Mouse (Mus musculus) forebrain, postnatal 0 days (tissue): Measurements from ENCODE around the gene Prkar2b. TPM values are rescaled to one million over a fixed set of nuclear protein-coding genes. Genes with fewer than 3 reads are reported as not detected.

ENCODE experiments used
- ATAC-seq: fragments of 200-750 bp; cut with Nextera tagmentation; 2 replicates; pipeline ENCODE4 v1.8.0; 2017; ENCODE audit warnings: mild to moderate bottlenecking, moderate library complexity
- DNase-seq: peaks from one replicate; pipeline ENCODE4 v3.0.0-alpha.2; 2015
- H3K27ac ChIP-seq: fragments of 300-500 bp; sonication (generic); 2 replicates; pipeline ENCODE4 v1.5.1; 2014; ENCODE audit warnings: low read depth, mild to moderate bottlenecking, antibody characterized with exemption, low read length, moderate library complexity, mixed read lengths
- H3K27me3 ChIP-seq: fragments of 300-500 bp; sonication (generic); 2 replicates; pipeline ENCODE4 v1.6.1; 2014; ENCODE audit warnings: mild to moderate bottlenecking, low read length, mixed read lengths; ENCODE audit not compliant: insufficient read depth
- H3K36me3 ChIP-seq: fragments of 300-500 bp; sonication (generic); 2 replicates; pipeline ENCODE4 v1.6.1; 2014; ENCODE audit warnings: mild to moderate bottlenecking, moderate library complexity; ENCODE audit not compliant: insufficient read depth
- H3K4me1 ChIP-seq: fragments of 300-500 bp; sonication (generic); 2 replicates; pipeline ENCODE4 v1.6.1; 2014; ENCODE audit warnings: antibody characterized with exemption; ENCODE audit not compliant: insufficient read depth
- H3K4me2 ChIP-seq: fragments of 300-500 bp; sonication (generic); 2 replicates; pipeline ENCODE4 v1.6.1; 2014; ENCODE audit warnings: low read depth, mild to moderate bottlenecking, moderate library complexity
- H3K4me3 ChIP-seq: fragments of 300-500 bp; sonication (generic); 2 replicates; pipeline ENCODE4 v1.5.1; 2014; ENCODE audit warnings: low read depth, low read length, mixed read lengths
- H3K9ac ChIP-seq: fragments of 300-500 bp; sonication (generic); 2 replicates; pipeline ENCODE4 v1.6.1; 2014; ENCODE audit warnings: mild to moderate bottlenecking
- H3K9me3 ChIP-seq: fragments of 300-500 bp; sonication (generic); 2 replicates; pipeline ENCODE4 v1.6.1; 2016; ENCODE audit warnings: low read length
- CTCF ChIP-seq: sonication (generic); IDR thresholded peaks from 2 replicates; pipeline ENCODE4 v1.5.1; 2016; ENCODE audit warnings: antibody characterized with exemption, control low read depth, low read depth
- whole genome bisulfite sequencing: fragments of 180-500 bp; shearing (Covaris S2); extraction: QIAGEN DNeasy Blood & Tissue Kit; methylation state at CpG from one replicate; pipeline ENCODE4 v1.1.7; 2014; 5-methylcytosine and 5-hydroxymethylcytosine counted together
- polyA plus RNA-seq: library from polyadenylated mRNA; unstranded; fragments of >200 nt; fragmentation: Nextera tagmentation; extraction: Ambion mirVana; gene quantifications from 2 replicates; pipeline ENCODE4 v1.2.1, GENCODE M21; 2015
- total RNA-seq: library from RNA; depleted of rRNA; stranded (reverse); fragments of >200 nt; gene quantifications from 2 replicates; pipeline ENCODE4 v1.2.3, GENCODE M21; 2014

Prkar2b gene
- total and polyA plus RNA-seq, 2 experiments from 2014 or later: 129 to 215 TPM

- Histone ChIP-seq H3K4me2 (no peak overlapping the region), H3K4me1 (no peaks in the 10 kb centered on the region), H3K27me3 (no peaks in the 10 kb centered on the region), H3K27ac (no peak overlapping the region), H3K36me3 (no peaks in the 10 kb centered on the region), H3K4me3 (no peak overlapping the region), H3K9ac (no peak overlapping the region), H3K9me3 (no peaks in the 10 kb centered on the region)
- TF ChIP-seq CTCF: no peak
- ATAC-seq: no peak
- no peak for DNase-seq
- WGBS: 20% methylated on average over 8 of the region's 8 CpGs
These were observed 51.7 kb downstream of the Prkar2b start for GRCm38 (mm10) chr12:32009267-32009984.

- ATAC-seq (no peak), DNase-seq (no peak)
- H3K9ac ChIP-seq: no peak overlapping the region
- H3K36me3 ChIP-seq: no peaks in the 10 kb centered on the region
- H3K27me3 ChIP-seq: no peaks in the 10 kb centered on the region
- H3K4me3 ChIP-seq: no peak overlapping the region
- no peaks in the 10 kb centered on the region for H3K9me3 ChIP-seq
- no peak overlapping the region for H3K4me2 ChIP-seq
- no peaks in the 10 kb centered on the region for H3K4me1 ChIP-seq
- TF ChIP-seq CTCF: no peak
- H3K27ac ChIP-seq: no peak overlapping the region
- 70% methylated on average over 5 of the region's 5 CpGs for WGBS
These were observed 52.4 kb downstream of the Prkar2b start for GRCm38 (mm10) chr12:32008728-32009127.

- Histone ChIP-seq H3K4me3 (no peak overlapping the region), H3K36me3 (no peaks in the 10 kb centered on the region), H3K4me2 (no peak overlapping the region), H3K27ac (no peak overlapping the region), H3K27me3 (no peaks in the 10 kb centered on the region), H3K9ac (no peak overlapping the region), H3K9me3 (no peaks in the 10 kb centered on the region), H3K4me1 (no peaks in the 10 kb centered on the region)
- DNase-seq (no peak), ATAC-seq (no peak)
- 84% methylated on average over 4 of the region's 4 CpGs for WGBS
- no peak for TF ChIP-seq CTCF
These were observed 53.5 kb downstream of the Prkar2b start for GRCm38 (mm10) chr12:32007646-32008045.

GRCm38 (mm10) chr12:32007040-32007439 lies 54.1 kb downstream of the Prkar2b start:
- Histone ChIP-seq H3K36me3 (no peaks in the 10 kb centered on the region), H3K27ac (no peak overlapping the region), H3K4me1 (no peaks in the 10 kb centered on the region), H3K4me2 (no peak overlapping the region), H3K4me3 (no peak overlapping the region), H3K9ac (no peak overlapping the region), H3K27me3 (no peaks in the 10 kb centered on the region), H3K9me3 (no peaks in the 10 kb centered on the region)
- ATAC-seq (no peak), DNase-seq (no peak)
- TF ChIP-seq CTCF: no peak
- WGBS: 91% methylated on average over 8 of the region's 8 CpGs

GRCm38 (mm10) chr12:32006391-32006929 lies 54.6 kb downstream of the Prkar2b start:
- H3K9me3 ChIP-seq: no peaks in the 10 kb centered on the region
- no peaks in the 10 kb centered on the region for H3K27me3 ChIP-seq
- no peaks in the 10 kb centered on the region for H3K36me3 ChIP-seq
- H3K4me1 ChIP-seq: no peaks in the 10 kb centered on the region
- no peak overlapping the region for H3K4me2 ChIP-seq
- DNase-seq: no peak
- TF ChIP-seq CTCF: no peak
- H3K4me3 ChIP-seq: no peak overlapping the region
- no peak overlapping the region for H3K27ac ChIP-seq
- H3K9ac ChIP-seq: no peak overlapping the region
- WGBS: 90% methylated on average over 10 of the region's 10 CpGs
- no peak for ATAC-seq

GRCm38 (mm10) chr12:32000464-32000863 lies 60.6 kb downstream of the Prkar2b start:
- no peak for ATAC-seq
- no peak for TF ChIP-seq CTCF
- H3K4me3 ChIP-seq: no peak overlapping the region
- no peak for DNase-seq
- no peak overlapping the region for H3K9ac ChIP-seq
- H3K36me3 ChIP-seq: no peaks in the 10 kb centered on the region
- H3K27me3 ChIP-seq: no peaks in the 10 kb centered on the region
- H3K27ac ChIP-seq: no peak overlapping the region
- 0 out of 2 replicates have a peak, but pooled peaks cover 7% of the 10 kb centered on the region for H3K4me1 ChIP-seq
- WGBS: 88% methylated on average over 7 of the region's 7 CpGs
- no peaks in the 10 kb centered on the region for H3K9me3 ChIP-seq
- H3K4me2 ChIP-seq: no peak overlapping the region

GRCm38 (mm10) chr12:31998706-31999105 lies 62.4 kb downstream of the Prkar2b start:
- H3K36me3 ChIP-seq: no peaks in the 10 kb centered on the region
- no peak overlapping the region for H3K4me3 ChIP-seq
- 59% methylated on average over 5 of the region's 5 CpGs for WGBS
- H3K4me2 ChIP-seq: no peak overlapping the region
- DNase-seq: peak; percentile 60
- peak; percentile 93 for ATAC-seq
- H3K9ac ChIP-seq: no peak overlapping the region
- TF ChIP-seq CTCF: no peak
- no peaks in the 10 kb centered on the region for H3K9me3 ChIP-seq
- H3K4me1 ChIP-seq: 0 out of 2 replicates have a peak, but pooled peaks cover 7% of the 10 kb centered on the region
- no peak overlapping the region for H3K27ac ChIP-seq
- H3K27me3 ChIP-seq: no peaks in the 10 kb centered on the region
